Comparison of ENCODE assay signal across 12 mouse cellular contexts in genomic region chr19:9063831-9064230, GRCm38 (mm10).
"Had no signal": no experiment of that assay in that cellular context is flagged by ENCODE, and none has a peak within 500 bp of the region (broad histone marks: within the 10 kb centered on the region; RNA-seq: fewer than 3 reads in every experiment).

No protein-coding gene starts in this region.

- DNase-seq: gastrocnemius, postnatal 10 days; gastrocnemius, postnatal 25 days; heart, adult 18-20 months; heart, postnatal 10 days; heart, postnatal 4 days; kidney, adult 18-20 months; kidney, adult 8-10 months; kidney, postnatal 10 days; kidney, postnatal 25 days; kidney, postnatal 4 days; liver; liver, embryonic 13.5 days had no signal
